Mouse (Mus musculus) spleen, adult 2 months (tissue): ENCODE data around the gene Thy1.

Experiments used
- CTCF ChIP-seq: fragments of 200-500 bp; IDR thresholded peaks from 2 replicates; pipeline ENCODE4 v1.5.1; 2011; ENCODE audit warnings: mild to moderate bottlenecking, inconsistent platforms; ENCODE audit not compliant: insufficient read depth, insufficient read length, insufficient replicate concordance; ENCODE audit errors: extremely low read depth
- POLR2A ChIP-seq: fragments of 200-500 bp; IDR thresholded peaks from 2 replicates; pipeline ENCODE4 v1.6.1; 2011; ENCODE audit warnings: low read depth, low read length, inconsistent platforms

- TF ChIP-seq CTCF (no peak), POLR2A (no peak)
These were observed 51.6 kb downstream of the Thy1 start for GRCm38 (mm10) chr9:44094737-44095136.
